Mouse (Mus musculus) forebrain, embryonic 10.5 days (tissue): ENCODE data around the gene Brd4. TPM values are rescaled to one million over a fixed set of nuclear protein-coding genes. Genes with fewer than 3 reads are reported as not detected.

Source experiments
- DNase-seq: peaks from one replicate; pipeline ENCODE4 v3.0.0-alpha.2; 2017; ENCODE audit warnings: low spot score; ENCODE audit errors: extremely low spot score
- H3K27ac ChIP-seq: fragments of 300-500 bp; sonication (generic); 2 replicates; pipeline ENCODE4 v1.5.1; 2016; ENCODE audit warnings: mild to moderate bottlenecking
- H3K27me3 ChIP-seq: fragments of 300-500 bp; sonication (generic); 2 replicates; pipeline ENCODE4 v1.6.1; 2016; ENCODE audit warnings: mild to moderate bottlenecking; ENCODE audit not compliant: poor library complexity, severe bottlenecking
- H3K36me3 ChIP-seq: fragments of 300-500 bp; sonication (generic); replicated peaks from 2 replicates; pipeline ENCODE4 v1.6.1; 2016; ENCODE audit warnings: mild to moderate bottlenecking, moderate library complexity
- H3K4me1 ChIP-seq: fragments of 300-500 bp; sonication (generic); 2 replicates; pipeline ENCODE4 v1.6.1; 2016
- H3K4me3 ChIP-seq: fragments of 300-500 bp; sonication (generic); 2 replicates; pipeline ENCODE4 v1.5.1; 2016; ENCODE audit warnings: mild to moderate bottlenecking, moderate library complexity
- H3K9me3 ChIP-seq: fragments of 300-500 bp; sonication (generic); 2 replicates; pipeline ENCODE4 v1.6.1; 2016; ENCODE audit warnings: mild to moderate bottlenecking, moderate library complexity
- WGBS: fragments of 180-500 bp; shearing (Covaris S2); methylation state at CpG from one replicate; pipeline ENCODE4 v1.1.7; 2016; 5-methylcytosine and 5-hydroxymethylcytosine counted together
- polyA plus RNA-seq: library from polyadenylated mRNA; unstranded; fragments of >200 nt; fragmentation: Nextera tagmentation; extraction: Ambion mirVana; gene quantifications from 2 replicates; pipeline ENCODE4 v1.2.1, GENCODE M21; 2016

The Brd4 gene
- polyA plus RNA-seq, 1 experiment from 2014 or later: 113 TPM

DNA sequence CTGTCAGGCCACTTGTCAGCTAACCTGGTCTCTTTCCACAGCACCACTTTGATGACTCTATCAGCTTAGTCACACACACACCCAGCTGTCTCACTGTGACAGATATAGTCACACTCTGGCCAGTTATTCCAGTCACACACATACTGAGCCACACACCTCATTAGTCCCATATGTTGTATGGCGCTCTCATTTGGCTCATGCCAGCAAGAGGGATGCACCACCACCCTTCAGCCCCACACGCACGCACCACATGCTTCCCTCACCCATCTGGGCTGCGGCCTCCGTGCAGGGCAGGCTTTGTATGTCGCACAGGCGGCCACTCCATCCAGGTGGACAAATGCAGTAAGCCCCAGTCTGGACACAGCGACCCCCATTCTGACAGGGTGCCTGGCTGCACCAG lies 137.8 kb downstream of the Brd4 start:
- no peaks in the 10 kb centered on the region for H3K27me3 ChIP-seq
- no peaks in the 10 kb centered on the region for H3K9me3 ChIP-seq
- peaks cover 98% of the 10 kb centered on the region for H3K36me3 ChIP-seq
- 96% methylated on average over 8 of the region's 8 CpGs for WGBS
- no peak overlapping the region for H3K4me3 ChIP-seq
- DNase-seq: no peak
- H3K27ac ChIP-seq: no peak overlapping the region
- peaks cover 7% of the 10 kb centered on the region for H3K4me1 ChIP-seq

Other genes with a start within 250 kb of the Brd4 start
- 107 and 109 TPM in 2 replicates for gene Rrp1b, start 248.6 kb downstream of the Brd4 start, polyA plus RNA-seq
- gene Hsf2bp, start 248.4 kb downstream of the Brd4 start, polyA plus RNA-seq: 0.38 and 0.52 TPM in 2 replicates
- gene Notch3, start 117.9 kb downstream of the Brd4 start, polyA plus RNA-seq: 24.4 and 25.7 TPM in 2 replicates
- gene Ephx3, start 95.2 kb downstream of the Brd4 start, polyA plus RNA-seq: 0.09 and 0.20 TPM in 2 replicates
- gene Akap8, start 36.5 kb upstream of the Brd4 start, polyA plus RNA-seq: 144 and 147 TPM in 2 replicates
- 79.0 and 79.9 TPM in 2 replicates for gene Akap8l, start 65.9 kb upstream of the Brd4 start, polyA plus RNA-seq
- gene Wiz, start 104.7 kb upstream of the Brd4 start, polyA plus RNA-seq: 24.9 and 25.9 TPM in 2 replicates
- gene Rasal3, start 118.9 kb upstream of the Brd4 start, polyA plus RNA-seq: 0.50 and 0.52 TPM in 2 replicates
- 0.07 TPM in 1 of 2 replicates, not detected in the other for gene Pglyrp2, start 139.4 kb upstream of the Brd4 start, polyA plus RNA-seq
- 0.46 TPM in 1 of 2 replicates, not detected in the other for gene Cyp4f39, start 168.0 kb upstream of the Brd4 start, polyA plus RNA-seq
- gene Cyp4f17, start 221.3 kb upstream of the Brd4 start, polyA plus RNA-seq: 7.0 and 7.5 TPM in 2 replicates